Mouse (Mus musculus): Measurements from ENCODE around the gene Vstm5.
A peak's percentile ranks its signal among the peaks of the same experiment; 100 is the strongest.
"Not testable (repeated sequence)": the region's sequence is repeated elsewhere in the genome, so short reads cannot be mapped to it uniquely, and the experiment has no call there.

Gene Vstm5

DNA sequence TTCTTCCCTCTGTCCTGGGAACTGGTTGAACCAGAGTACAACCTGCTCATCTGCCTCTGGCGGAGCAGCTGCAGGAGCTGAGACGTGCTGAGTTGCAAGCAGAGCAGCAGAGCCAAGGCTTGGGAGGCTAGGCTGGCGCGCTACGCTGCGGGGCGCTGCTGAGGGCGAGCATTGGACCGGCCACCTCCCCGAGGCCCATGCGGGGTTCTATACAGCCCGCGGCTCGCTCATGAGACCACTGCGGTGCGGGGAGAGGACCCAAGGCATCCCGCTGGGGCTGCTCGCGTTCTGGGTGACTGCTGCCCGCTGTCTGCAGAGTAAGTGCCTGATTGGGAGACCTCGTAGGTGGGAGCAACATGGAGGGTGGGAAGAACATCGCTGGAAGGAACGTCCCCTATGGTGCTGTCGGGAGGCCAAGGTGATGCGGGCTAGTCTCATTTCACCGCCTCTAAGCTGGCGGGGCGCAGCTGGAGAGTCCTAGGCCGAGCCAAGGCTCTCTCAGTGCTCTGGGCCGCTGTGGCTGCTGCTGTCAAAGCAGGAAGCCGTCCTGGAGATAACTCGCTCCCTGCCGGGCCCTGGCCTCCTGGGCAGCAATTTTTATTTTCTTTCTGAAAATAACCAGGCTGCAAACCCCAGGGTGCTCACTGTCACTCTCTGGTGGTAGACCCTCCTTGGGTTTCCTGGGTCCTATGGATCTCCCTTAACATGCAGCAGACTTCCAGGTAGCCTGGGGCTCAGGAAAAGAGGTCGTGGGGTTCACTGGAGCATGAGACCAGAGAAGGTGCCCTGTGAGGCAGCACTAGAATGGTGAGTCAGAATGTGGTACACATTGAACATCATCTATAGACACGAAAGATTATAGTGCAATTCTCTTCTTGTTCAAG is at the start of gene Vstm5:
TSS of gene Vstm5 (plus strand) at position 4 of the 884 bp plus-strand sequence.
- no peak for DNase-seq

- DNase-seq, result not testable (repeated sequence)
These were observed 44.0 kb upstream of the Vstm5 start for GRCm38 (mm10) chr9:15194806-15195205.

- DNase-seq, result no peak
These were observed 32.2 kb upstream of the Vstm5 start for GRCm38 (mm10) chr9:15206631-15207030.

GRCm38 (mm10) chr9:15209320-15209719 is 29.5 kb upstream of the Vstm5 start:
- no peak for DNase-seq

DNA sequence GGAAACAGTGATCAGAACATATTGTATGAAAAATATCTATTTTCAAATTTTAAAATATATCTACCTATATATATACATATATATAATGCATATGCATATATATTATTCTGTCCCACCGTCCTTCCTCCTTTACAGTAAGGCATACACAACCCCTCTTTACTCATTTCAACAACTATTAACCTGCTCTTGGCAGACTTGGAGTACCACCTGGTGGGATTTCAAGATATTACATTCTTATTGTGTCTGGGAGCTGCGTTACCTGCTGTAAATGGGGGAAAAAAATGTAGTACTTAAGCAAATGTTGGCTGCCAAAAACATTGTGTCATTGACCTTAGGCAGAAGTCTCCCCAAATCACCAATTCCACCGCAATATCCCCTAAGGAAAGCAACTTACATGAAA is 27.0 kb upstream of the Vstm5 start:
- DNase-seq, result no peak

DNA sequence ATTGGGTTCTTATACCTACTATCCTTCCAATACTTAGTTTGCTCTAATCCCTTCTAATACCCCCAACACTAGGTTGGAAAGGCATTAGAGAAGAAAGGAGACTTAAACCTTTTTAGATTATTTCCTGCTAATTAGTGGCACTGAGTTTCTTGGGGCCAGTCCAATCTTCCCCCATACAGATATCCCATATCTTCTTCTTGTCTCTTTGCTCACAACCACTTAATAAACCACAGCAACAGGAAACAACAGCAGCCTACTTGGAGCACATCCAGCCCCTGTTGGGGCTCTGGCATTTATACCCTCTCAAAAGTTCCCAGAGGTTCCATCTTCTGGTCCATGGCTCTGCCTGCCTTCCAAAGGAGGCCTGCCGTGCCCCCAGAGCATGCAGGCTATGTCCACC is 25.1 kb upstream of the Vstm5 start:
- DNase-seq, result no peak

- no peak for DNase-seq
These were observed 13.9 kb upstream of the Vstm5 start for GRCm38 (mm10) chr9:15224912-15225311.

DNA sequence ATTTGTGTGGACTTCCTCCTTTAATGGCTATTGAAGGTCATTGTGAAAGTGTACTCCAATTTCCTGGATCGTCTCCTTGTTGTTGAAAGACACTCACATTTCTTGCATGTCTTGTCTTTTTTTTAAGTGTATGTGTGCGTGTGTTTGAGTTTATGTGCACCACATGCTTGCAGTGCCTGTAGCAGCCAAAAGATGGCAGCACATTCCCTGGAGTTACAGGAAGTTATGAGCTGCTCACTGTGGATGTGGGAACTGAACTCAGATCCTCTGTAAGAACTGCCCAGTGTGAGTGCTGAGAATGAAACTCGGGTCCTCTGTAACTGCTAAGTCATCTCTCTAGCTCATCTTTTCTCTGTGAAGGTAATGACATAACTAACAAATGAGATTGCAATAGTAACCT is 6.4 kb upstream of the Vstm5 start:
- DNase-seq, result no peak

- DNase-seq, result no peak
These were observed 5.2 kb upstream of the Vstm5 start for GRCm38 (mm10) chr9:15233604-15234003.

DNA sequence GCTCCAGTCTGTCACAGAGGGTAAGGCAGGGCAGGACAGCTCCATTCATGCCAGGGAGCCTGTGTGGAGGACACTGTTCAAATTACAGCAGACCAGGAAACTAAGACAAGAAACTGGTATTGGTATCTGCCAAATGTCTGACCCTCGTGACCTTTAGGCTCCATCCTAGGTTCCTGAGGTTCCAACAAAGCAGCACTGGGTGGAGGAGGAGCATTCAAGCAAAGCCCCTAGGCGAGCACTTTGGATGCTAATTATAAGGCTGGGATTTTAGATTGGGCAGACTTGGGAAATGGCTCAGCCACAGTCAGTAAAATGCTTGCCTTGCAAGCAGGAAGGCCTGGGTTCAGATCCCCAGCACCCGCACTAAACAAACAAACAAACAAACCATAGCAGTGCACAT is 2.9 kb upstream of the Vstm5 start:
- no peak for DNase-seq

DNA sequence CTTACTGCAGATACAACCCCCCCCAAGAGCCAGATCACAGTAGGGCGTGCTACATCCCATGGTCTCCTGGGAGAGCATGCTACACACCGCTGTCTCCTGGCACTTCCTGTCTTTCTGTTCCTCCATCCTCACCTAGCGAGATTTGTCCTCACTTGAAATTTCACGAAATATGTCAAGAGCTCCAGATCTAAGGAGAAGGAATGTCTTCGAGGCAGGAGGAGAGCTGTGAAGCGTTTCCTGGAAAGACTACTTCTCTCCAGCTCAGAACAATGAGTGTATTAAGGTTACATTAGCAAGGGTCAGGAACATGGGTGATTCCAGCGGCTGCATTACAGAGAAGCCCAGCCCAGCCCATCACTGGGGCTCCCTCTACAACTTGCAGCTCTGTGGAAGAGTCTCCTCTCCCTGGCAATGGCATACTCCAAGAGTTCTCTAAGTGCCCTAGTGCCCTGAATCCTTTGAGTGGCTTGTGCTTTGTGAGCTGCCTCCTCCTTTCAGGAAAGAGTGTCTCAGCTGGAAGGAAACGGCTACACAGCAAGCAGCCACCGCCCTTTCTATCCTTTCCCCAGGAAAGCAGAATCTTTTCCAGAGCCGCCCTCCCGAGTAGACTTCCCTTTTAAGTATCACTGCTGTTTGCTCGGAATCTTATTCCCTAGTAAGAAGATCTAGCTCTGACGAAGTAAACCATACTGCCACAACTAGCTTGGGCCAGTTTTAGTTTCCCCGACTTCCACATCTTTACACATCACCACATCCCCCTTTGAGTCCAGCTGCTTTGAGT is 1.1 kb upstream of the Vstm5 start:
- DNase-seq, result no peak

DNA sequence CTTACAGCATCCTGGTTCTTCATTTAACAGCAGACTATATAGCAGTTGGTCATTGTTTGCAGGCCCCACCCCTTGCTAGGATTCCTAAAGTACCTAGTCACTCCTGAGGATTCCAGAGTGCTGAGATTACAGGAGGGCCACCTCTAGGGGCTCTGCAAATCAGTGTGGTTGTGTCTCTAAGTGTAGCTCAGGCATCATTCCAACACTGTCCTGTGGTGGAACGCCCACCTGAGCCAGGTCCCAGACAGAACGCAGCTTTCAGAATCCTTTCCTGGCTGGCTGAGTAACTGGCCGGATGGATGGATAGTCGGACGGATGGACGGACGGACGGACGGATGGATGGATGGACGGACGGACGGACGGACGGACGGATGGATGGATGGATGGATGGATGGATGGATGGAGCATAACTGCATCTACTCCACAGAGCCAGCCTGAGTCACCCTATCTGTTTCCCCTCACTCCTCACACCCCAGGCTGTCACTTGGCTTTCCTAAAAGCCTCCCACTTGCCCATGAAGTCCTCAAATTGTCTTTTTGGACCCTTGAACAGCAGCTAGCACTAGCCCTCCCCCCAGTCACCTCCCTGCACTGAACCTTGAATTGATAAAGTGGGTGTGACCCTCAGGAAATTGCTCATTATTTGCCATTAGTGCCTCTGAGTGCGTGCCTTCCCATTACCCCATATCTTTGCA is 401 bp upstream of the Vstm5 start:
- DNase-seq, result no peak

DNA sequence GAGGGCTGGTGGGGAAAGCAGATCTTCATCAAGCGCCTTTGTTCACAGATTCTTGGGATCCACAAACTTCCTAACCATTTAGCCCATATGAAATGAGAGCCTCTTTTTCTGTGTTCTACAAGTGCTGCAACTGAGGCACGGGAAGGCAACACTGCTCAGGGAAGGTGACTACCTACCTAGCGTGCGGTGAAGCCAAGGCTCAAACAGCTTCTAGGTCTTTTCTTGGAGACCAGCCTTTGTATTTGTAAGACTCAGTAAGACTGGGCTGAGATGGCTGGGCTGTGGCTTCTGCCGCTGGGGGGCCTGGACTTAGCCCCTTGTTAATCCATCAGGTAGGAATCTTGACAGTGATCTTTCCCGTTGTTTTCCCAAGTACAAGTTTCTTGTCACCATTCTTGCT is 1.2 kb downstream of the Vstm5 start:
- DNase-seq, result no peak

DNA sequence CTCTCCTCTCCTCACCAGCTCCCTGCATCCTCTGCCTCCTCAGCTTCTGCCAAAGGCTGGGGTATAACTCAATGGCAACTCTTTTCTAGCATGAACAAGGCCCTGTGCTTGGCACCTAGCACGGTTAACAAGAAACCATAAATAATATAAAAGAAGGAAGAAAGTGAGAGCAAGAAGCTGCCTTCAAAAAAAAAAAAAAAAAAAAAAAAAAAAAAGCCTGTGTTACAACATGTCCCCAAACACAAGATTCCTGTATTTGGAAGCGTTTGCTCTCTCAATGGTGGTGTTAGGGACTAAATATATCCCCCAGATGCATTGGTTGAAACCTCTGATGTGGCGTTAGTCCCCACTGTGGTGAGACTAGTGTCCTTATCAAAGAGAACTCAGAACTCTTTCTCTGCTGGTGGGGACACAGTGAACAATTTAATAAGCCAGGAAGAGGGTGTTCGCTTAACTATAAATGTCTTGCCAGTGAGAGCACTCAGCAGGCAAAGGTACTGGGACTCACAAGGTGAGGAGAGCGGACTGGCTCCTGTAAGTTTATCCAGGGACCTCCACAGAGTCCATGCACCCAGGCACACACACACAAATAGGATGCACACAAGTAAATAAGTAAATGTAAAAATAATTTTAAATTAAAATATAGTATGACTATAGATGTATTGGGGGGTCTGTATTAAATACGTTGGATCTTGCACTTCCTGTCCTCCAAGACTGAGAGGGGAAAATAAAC is 2.2 kb downstream of the Vstm5 start:
- no peak for DNase-seq

- peak; percentile 17 to 52 for DNase-seq
These were observed 2.7 kb downstream of the Vstm5 start for GRCm38 (mm10) chr9:15241596-15241939.

GRCm38 (mm10) chr9:15242130-15242529 is 3.3 kb downstream of the Vstm5 start:
- DNase-seq, result no peak

GRCm38 (mm10) chr9:15245319-15246075 is 6.7 kb downstream of the Vstm5 start:
- DNase-seq, result no peak

GRCm38 (mm10) chr9:15250376-15250775 is 11.5 kb downstream of the Vstm5 start:
- no peak for DNase-seq

GRCm38 (mm10) chr9:15252196-15252595 is 13.4 kb downstream of the Vstm5 start:
- no peak for DNase-seq

GRCm38 (mm10) chr9:15254501-15254900 is 15.7 kb downstream of the Vstm5 start:
- DNase-seq, result no peak

- no peak for DNase-seq
These were observed 17.4 kb downstream of the Vstm5 start for GRCm38 (mm10) chr9:15256214-15256613.

- no peak for DNase-seq
These were observed 23.1 kb downstream of the Vstm5 start for GRCm38 (mm10) chr9:15261980-15262379.

All from lung, adult 18-20 months (tissue).